ENCODE assay signal across 21 mouse cellular contexts in the genomic region with DNA sequence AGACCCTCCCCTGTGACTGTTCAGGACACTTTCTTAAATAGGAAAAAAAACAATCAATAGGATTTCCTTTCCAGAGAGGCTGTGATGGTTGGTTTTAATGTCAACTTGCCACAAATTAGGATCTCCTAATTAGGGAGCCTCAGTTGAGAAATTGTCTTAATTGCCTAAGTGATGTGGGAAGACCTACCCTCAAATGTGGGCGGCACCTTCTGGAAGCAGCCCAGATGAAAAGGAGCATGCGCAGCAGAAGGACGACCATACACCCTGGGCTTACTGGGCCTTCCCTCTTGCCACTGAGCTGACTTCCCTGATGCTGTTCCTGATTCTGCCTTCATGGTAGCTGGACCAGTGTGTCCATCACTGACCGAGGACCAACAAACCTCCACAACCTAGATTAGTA.
"Had no signal": no experiment of that assay in that cellular context is flagged by ENCODE, and none has a peak within 500 bp of the region (broad histone marks: within the 10 kb centered on the region; RNA-seq: fewer than 3 reads in every experiment).

No protein-coding gene starts in this region.

- H3K4me2 ChIP-seq: lung, embryonic 14.5 days; midbrain, embryonic 11.5 days; neural tube, embryonic 13.5 days; neural tube, embryonic 15.5 days had no signal

- ATAC-seq: midbrain, embryonic 16.5 days had no signal

- H3K9me3 ChIP-seq: megakaryocyte, embryonic 14.5 days; neural tube, embryonic 13.5 days; neural tube, embryonic 15.5 days had no signal

- H3K9ac ChIP-seq: liver, embryonic 14.5 days; lung, embryonic 14.5 days; neural tube, embryonic 13.5 days; neural tube, embryonic 15.5 days had no signal

- H3K4me1 ChIP-seq: megakaryocyte, embryonic 14.5 days; neural tube, embryonic 13.5 days; neural tube, embryonic 15.5 days had no signal

- H3K27ac ChIP-seq: liver, embryonic 14.5 days; macrophage; neural tube, embryonic 13.5 days; neural tube, embryonic 15.5 days had no signal

- H3K36me3 ChIP-seq: neural tube, embryonic 13.5 days; neural tube, embryonic 15.5 days had no signal

- H3K4me3 ChIP-seq: megakaryocyte, embryonic 14.5 days; myocyte; neural tube, embryonic 13.5 days; neural tube, embryonic 15.5 days had no signal

- H3K27me3 ChIP-seq: megakaryocyte, embryonic 14.5 days; neural tube, embryonic 13.5 days; neural tube, embryonic 15.5 days had no signal

- DNase-seq: lung, adult 18-20 months; lung, embryonic 14.5 days; lung, postnatal 10 days; lung, postnatal 36 days; midbrain, embryonic 14.5 days; retina, postnatal 1 day; right cerebral cortex, adult 18-20 months; right cerebral cortex, postnatal 25 days; right cerebral cortex, postnatal 4 days; spleen, adult 18-20 months; thymus, adult 18-20 months; thymus, postnatal 25 days; thymus, postnatal 4 days had no signal
